Mouse (Mus musculus) Muller cell, postnatal 12 days (primary cell): ENCODE data around the gene Fxr1.
"Not testable (repeated sequence)": the region's sequence is repeated elsewhere in the genome, so short reads cannot be mapped to it uniquely, and the experiment has no call there.

Experiments used
- DNase-seq: peaks from one replicate; pipeline ENCODE4 v3.0.0-alpha.2; 2015; ENCODE audit errors: inconsistent ontology term

Fxr1 gene

GRCm38 (mm10) chr3:34062352-34062751, 42.6 kb downstream of the Fxr1 start:
- DNase-seq, result no peak

GRCm38 (mm10) chr3:34068943-34069342, 49.2 kb downstream of the Fxr1 start:
- not testable (repeated sequence) for DNase-seq

GRCm38 (mm10) chr3:34072726-34073125, 53.0 kb downstream of the Fxr1 start:
- no peak for DNase-seq

- DNase-seq, result no peak
Observed at GRCm38 (mm10) chr3:34076058-34076759, 56.5 kb downstream of the Fxr1 start.

- peak; percentile 90 for DNase-seq
Observed at GRCm38 (mm10) chr3:34080900-34081662, 61.3 kb downstream of the Fxr1 start, which contains the start of gene Dnajc19. TSS of gene Dnajc19 (minus strand) at chr3:34081321.

GRCm38 (mm10) chr3:34081929-34082328, 62.2 kb downstream of the Fxr1 start:
- no peak for DNase-seq

- no peak for DNase-seq
Observed at GRCm38 (mm10) chr3:34083655-34084054, 63.9 kb downstream of the Fxr1 start.

GRCm38 (mm10) chr3:34102891-34103290, 83.1 kb downstream of the Fxr1 start:
- DNase-seq, result no peak

- peak; percentile 50 for DNase-seq
Observed at GRCm38 (mm10) chr3:34103902-34104672, 84.3 kb downstream of the Fxr1 start.

GRCm38 (mm10) chr3:34106421-34106820, 86.7 kb downstream of the Fxr1 start:
- DNase-seq, result no peak

- no peak for DNase-seq
Observed at GRCm38 (mm10) chr3:34107631-34108030, 87.9 kb downstream of the Fxr1 start.

GRCm38 (mm10) chr3:34111941-34112685, 92.4 kb downstream of the Fxr1 start:
- no peak for DNase-seq

- no peak for DNase-seq
Observed at GRCm38 (mm10) chr3:34115806-34116205, 96.1 kb downstream of the Fxr1 start.

GRCm38 (mm10) chr3:34119869-34120268, 100.1 kb downstream of the Fxr1 start:
- no peak for DNase-seq
